Mouse (Mus musculus) neural tube, embryonic 15.5 days (tissue): Measurements from ENCODE around the gene Zfp316. TPM values are rescaled to one million over a fixed set of nuclear protein-coding genes. Genes with fewer than 3 reads are reported as not detected.

Source experiments
- ATAC-seq: fragments of 200-750 bp; cut with Nextera tagmentation; 2 replicates; pipeline ENCODE4 v1.8.0; 2017; ENCODE audit warnings: mild to moderate bottlenecking, moderate TSS enrichment, moderate library complexity; ENCODE audit not compliant: low FRiP score
- H3K27ac ChIP-seq: fragments of 300-500 bp; sonication (generic); replicated peaks from 2 replicates; pipeline ENCODE4 v1.5.1; 2015; ENCODE audit warnings: mild to moderate bottlenecking, inconsistent platforms
- H3K27me3 ChIP-seq: fragments of 300-500 bp; sonication (generic); replicated peaks from 2 replicates; pipeline ENCODE4 v1.6.1; 2015; ENCODE audit warnings: inconsistent platforms
- H3K36me3 ChIP-seq: fragments of 300-500 bp; sonication (generic); 2 replicates; pipeline ENCODE4 v1.6.1; 2015; ENCODE audit warnings: inconsistent platforms
- H3K4me1 ChIP-seq: fragments of 300-500 bp; sonication (generic); 2 replicates; pipeline ENCODE4 v1.6.1; 2015; ENCODE audit warnings: inconsistent platforms
- H3K4me2 ChIP-seq: fragments of 300-500 bp; sonication (generic); 2 replicates; pipeline ENCODE4 v1.6.1; 2015; ENCODE audit warnings: inconsistent platforms, mild to moderate bottlenecking, moderate library complexity
- H3K4me3 ChIP-seq: fragments of 300-500 bp; sonication (generic); replicated peaks from 2 replicates; pipeline ENCODE4 v1.5.1; 2015; ENCODE audit warnings: mild to moderate bottlenecking, inconsistent platforms
- H3K9ac ChIP-seq: fragments of 300-500 bp; sonication (generic); replicated peaks from 2 replicates; pipeline ENCODE4 v1.6.1; 2015; ENCODE audit warnings: mild to moderate bottlenecking, inconsistent platforms
- H3K9me3 ChIP-seq: fragments of 300-500 bp; sonication (generic); replicated peaks from 2 replicates; pipeline ENCODE4 v1.6.1; 2016; ENCODE audit warnings: inconsistent platforms
- WGBS: fragments of 180-500 bp; shearing (Covaris S2); methylation state at CpG from one replicate; pipeline ENCODE4 v1.1.7; 2015; ENCODE audit warnings: mixed read lengths; 5-methylcytosine and 5-hydroxymethylcytosine counted together
- polyA plus RNA-seq: library from polyadenylated mRNA; unstranded; fragments of >200 nt; fragmentation: Nextera tagmentation; extraction: Ambion mirVana; gene quantifications from 2 replicates; pipeline ENCODE4 v1.2.1, GENCODE M21; 2015

Gene Zfp316
- polyA plus RNA-seq: 8.0 and 9.7 TPM in 2 replicates

DNA sequence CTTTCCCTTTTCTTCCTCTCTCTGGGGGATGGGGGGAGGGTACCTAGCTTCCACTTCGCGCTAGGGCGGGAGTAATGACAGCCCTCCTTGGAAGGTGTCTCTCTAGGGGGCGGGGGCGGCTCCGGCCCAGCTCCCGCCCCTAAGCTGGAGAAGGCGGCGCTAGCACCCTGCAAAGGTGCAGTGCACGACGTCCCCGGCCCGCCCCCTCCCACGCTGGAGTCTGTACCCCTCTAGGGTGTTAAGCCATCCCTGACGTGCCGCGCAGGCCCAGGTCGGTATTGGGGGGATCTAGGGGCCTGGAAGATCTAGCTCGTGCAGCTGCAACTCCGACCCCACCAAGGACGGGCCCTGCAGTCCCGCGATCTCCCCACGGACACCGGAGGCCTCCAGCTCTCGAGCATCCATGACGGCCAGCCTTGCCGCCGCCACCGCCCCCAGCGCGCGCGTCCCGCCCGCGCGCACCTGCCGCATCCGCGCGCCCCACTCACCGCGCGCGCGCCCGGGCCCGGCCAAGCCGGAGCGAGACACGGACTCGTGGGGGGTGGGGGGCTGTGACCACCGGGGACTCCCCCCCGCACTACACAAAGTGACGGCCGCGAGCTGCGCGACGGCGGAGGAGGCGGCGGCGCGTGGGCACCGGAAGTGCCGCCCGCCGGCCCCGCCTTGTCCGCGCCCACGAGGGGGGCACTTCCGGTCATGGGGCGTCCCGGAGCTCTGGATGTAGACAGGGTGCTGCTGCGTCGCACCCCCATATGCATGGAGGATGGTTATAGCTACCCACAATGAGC is at the start of gene Zfp316:
Zfp316 (minus strand) TSS at position 660 of the 788 bp plus-strand sequence.
- no peaks in the 10 kb centered on the region for H3K27me3 ChIP-seq
- peak within 1 kb of the TSS; percentile 89 for H3K4me2 ChIP-seq
- H3K9ac ChIP-seq: peak within 1 kb of the TSS; percentile 89
- WGBS: 1% methylated on average over 68 of the region's 79 CpGs
- H3K27ac ChIP-seq: peak within 1 kb of the TSS; percentile 85
- peak; percentile 89 for ATAC-seq
- peak within 1 kb of the TSS; percentile 68 for H3K4me3 ChIP-seq
- H3K9me3 ChIP-seq: no peaks in the 10 kb centered on the region
- peaks cover 43% of the 10 kb centered on the region for H3K4me1 ChIP-seq
- 0 out of 2 replicates have a peak, but pooled peaks cover 2% of the 10 kb centered on the region for H3K36me3 ChIP-seq

DNA sequence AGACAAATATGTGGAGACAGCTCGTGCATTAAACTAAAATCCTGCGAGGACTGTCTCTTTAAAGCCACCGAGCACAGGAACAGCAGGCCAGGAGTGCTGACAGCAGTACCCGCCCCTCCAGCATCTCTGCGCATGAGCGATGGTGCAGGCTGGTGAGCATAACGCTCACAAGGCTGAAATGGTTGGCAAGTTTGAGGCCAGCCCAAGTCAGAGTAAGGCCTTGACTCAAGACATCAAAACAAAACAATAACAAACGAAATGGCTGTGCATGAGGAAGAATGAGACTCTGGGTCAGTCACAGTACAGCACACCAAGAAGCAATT is 47.4 kb upstream of the Zfp316 start:
- Histone ChIP-seq H3K9me3 (no peaks in the 10 kb centered on the region), H3K36me3 (peaks cover 57% of the 10 kb centered on the region)
- WGBS: 90% methylated on average over 8 of the region's 8 CpGs

DNA sequence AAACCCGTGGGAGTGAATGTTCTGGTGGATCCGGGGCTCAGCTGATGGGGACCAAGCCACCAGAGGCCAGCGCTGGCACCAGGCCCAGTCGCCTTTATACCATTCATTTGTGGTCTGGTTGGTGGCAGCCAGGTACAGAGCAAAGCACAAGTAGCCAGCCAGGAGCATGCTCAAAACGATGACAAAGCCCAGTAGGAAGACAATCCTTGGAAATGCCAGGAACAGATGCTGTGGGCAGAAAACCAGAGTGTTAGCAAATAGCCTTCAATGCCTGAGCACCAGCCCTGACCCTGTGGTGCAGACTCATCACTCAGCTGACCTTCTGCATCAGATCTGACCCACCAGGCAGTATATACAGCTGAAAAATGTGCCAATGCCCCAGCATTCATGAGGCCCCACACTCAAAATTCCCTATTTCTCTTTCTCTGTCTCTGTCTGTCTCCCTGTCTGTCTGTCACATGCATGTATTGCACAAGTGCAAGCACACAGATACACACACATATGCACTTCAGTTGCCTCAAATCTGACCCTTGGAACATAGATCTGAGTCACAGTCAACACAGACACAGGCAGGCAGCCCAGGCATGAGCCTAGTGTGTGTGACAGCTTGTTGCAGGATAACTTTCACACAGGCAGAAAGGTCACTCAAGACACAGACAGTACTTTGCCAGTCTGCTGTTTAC is 46.9 kb upstream of the Zfp316 start:
- Histone ChIP-seq H3K27ac (no peak overlapping the region), H3K4me2 (no peak overlapping the region), H3K9ac (no peak overlapping the region), H3K4me1 (peaks cover 28% of the 10 kb centered on the region), H3K9me3 (no peaks in the 10 kb centered on the region), H3K36me3 (peaks cover 55% of the 10 kb centered on the region), H3K4me3 (no peak overlapping the region), H3K27me3 (no peaks in the 10 kb centered on the region)
- ATAC-seq: no peak
- 88% methylated on average over 5 of the region's 5 CpGs for WGBS

More for the DNA sequence above, 47.4 kb upstream of the Zfp316 start:
- Histone ChIP-seq H3K4me3 (no peak overlapping the region), H3K4me1 (peaks cover 24% of the 10 kb centered on the region), H3K4me2 (no peak overlapping the region), H3K27me3 (no peaks in the 10 kb centered on the region), H3K27ac (no peak overlapping the region), H3K9ac (no peak overlapping the region)
- no peak for ATAC-seq

DNA sequence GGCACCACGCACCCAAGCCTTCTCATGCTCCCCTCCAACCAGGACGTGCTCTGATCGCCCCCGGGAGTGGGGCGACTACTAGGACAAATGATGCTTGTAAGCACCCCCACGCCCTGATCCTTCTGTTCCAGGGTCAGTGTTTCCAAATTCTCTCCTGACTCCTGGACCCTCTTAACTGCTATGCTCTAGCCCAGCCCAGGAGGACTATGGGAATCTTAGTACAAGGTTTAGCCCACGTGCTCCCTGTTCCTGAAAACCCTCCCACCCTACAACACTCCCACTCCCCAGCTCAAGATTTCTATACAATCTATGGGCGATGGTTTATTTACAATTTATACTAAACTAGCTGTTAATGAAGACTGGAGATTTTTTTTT is 45.7 kb upstream of the Zfp316 start:
- Histone ChIP-seq H3K27ac (peak overlapping the region; percentile 96; the same call in 1 of the 2 replicates), H3K27me3 (no peaks in the 10 kb centered on the region), H3K4me1 (peaks cover 39% of the 10 kb centered on the region), H3K4me2 (peak overlapping the region; percentile 80), H3K9ac (0 out of 2 replicates have a peak overlapping the region, but pooled peaks have one; percentile 26), H3K9me3 (no peaks in the 10 kb centered on the region), H3K4me3 (peak overlapping the region; percentile 97), H3K36me3 (peaks cover 56% of the 10 kb centered on the region)
- WGBS: 15% methylated on average over 8 of the region's 8 CpGs
- ATAC-seq: peak; percentile 30; the same call in 1 of the 2 replicates

DNA sequence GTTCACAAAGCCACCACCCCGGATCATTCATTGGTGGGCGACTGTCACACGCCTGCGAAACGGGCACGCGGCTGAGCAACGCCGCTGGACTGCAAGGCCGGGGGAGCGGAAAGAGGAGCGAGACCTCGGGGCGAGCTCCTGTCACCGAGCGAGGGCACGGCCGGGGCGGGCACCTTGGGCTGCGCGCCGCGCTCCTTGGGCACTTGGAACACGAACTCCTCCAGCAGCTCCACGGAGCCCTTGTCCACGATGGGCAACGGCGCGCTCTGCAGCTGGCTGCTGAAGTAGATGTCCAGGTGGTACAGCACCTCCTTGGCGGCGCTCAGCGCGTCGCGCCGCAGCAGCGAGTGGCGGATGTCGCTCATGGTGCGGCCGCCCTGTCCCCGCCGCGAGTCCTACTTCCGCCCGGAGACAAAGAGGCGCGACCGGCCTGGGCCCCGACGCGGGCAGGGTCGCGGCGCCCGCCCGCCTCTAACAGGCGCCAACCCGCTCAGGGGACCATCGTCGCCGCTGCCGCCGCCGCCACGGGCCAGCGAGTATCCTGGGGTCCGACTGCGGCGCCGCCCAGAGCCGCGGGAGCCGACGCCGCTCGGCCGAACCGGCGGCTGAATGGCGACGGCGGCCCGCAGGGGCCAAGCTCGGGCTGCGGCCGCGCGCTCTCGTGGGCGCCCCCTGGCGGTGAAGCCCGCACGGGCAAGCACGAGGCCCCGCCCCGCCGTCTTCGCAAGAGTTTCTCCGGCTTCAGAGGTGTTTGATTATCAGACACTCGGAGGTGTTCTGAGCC is 45.1 kb upstream of the Zfp316 start, which contains the start of gene E130309D02Rik:
E130309D02Rik (minus strand) TSS at position 631 of the 784 bp plus-strand sequence.
- no peaks in the 10 kb centered on the region for H3K9me3 ChIP-seq
- H3K36me3 ChIP-seq: peaks cover 56% of the 10 kb centered on the region
- H3K27ac ChIP-seq: peak within 1 kb of the TSS; percentile 96
- peak within 1 kb of the TSS; percentile 97 for H3K4me3 ChIP-seq
- H3K4me1 ChIP-seq: peaks cover 44% of the 10 kb centered on the region
- peak within 1 kb of the TSS; percentile 80 for H3K4me2 ChIP-seq
- WGBS: under 1% methylated on average over 76 of the region's 101 CpGs
- peak within 1 kb of the TSS; percentile 94 for H3K9ac ChIP-seq
- peak; percentile 84 for ATAC-seq
- H3K27me3 ChIP-seq: no peaks in the 10 kb centered on the region

DNA sequence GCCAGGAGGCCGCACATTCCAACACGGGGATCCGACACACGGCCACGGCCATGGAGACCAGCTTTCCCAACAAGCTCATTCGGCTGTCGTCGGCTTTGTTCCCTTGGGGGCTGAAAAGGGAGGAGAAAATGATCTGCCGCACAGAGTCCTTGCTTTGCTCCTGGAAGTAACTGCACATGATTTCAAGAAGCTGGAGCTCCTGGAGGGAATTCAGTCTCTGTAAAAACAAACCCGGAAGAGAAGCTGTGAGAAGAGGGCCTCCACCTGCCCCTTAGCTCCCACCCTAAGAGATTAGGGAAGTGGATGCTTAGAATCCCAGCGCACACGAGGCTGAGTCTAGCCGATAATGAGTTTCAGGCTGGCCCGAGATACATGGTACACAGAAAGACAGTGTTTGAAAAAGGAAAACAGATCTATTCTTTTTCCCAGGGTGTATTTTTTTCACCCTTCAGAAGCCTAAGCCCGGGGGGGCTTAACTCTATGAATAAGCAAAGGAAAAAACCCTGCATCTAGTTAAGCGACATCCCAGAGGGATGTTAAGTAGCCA is 44.4 kb upstream of the Zfp316 start:
- H3K27me3 ChIP-seq: no peaks in the 10 kb centered on the region
- peaks cover 56% of the 10 kb centered on the region for H3K36me3 ChIP-seq
- peak overlapping the region; percentile 96 for H3K27ac ChIP-seq
- H3K9me3 ChIP-seq: no peaks in the 10 kb centered on the region
- ATAC-seq: 0 out of 2 replicates have a peak, but pooled peaks have one; percentile 23
- H3K9ac ChIP-seq: peak overlapping the region; percentile 94
- H3K4me3 ChIP-seq: peak overlapping the region; percentile 97
- WGBS: 2% methylated on average over 16 of the region's 16 CpGs
- peaks cover 46% of the 10 kb centered on the region for H3K4me1 ChIP-seq
- peak overlapping the region; percentile 80 for H3K4me2 ChIP-seq

DNA sequence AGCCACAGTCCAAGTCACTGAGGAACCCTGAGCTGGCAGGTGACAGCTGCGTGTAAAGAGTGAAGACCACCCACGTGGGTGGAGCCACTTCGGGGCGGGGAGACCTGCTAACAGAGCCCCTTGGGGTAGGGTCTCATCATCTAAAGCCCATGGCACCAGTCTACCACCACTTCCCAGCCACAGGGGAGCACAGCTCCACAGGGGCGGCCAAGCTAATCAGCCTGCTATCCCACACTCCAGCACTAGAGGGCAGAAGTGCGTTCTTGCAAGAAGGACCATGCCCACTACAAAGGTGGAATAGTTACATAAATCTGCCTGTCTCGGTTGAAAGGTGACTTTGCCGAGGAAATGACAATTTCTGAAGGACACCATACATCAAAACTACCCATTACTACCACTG is 42.1 kb upstream of the Zfp316 start:
- no peaks in the 10 kb centered on the region for H3K27me3 ChIP-seq
- peaks cover 62% of the 10 kb centered on the region for H3K36me3 ChIP-seq
- H3K27ac ChIP-seq: no peak overlapping the region
- WGBS: 56% methylated on average over 8 of the region's 8 CpGs
- H3K9me3 ChIP-seq: no peaks in the 10 kb centered on the region
- no peak for ATAC-seq
- H3K4me3 ChIP-seq: no peak overlapping the region
- H3K4me1 ChIP-seq: peaks cover 51% of the 10 kb centered on the region
- H3K4me2 ChIP-seq: no peak overlapping the region
- H3K9ac ChIP-seq: no peak overlapping the region

DNA sequence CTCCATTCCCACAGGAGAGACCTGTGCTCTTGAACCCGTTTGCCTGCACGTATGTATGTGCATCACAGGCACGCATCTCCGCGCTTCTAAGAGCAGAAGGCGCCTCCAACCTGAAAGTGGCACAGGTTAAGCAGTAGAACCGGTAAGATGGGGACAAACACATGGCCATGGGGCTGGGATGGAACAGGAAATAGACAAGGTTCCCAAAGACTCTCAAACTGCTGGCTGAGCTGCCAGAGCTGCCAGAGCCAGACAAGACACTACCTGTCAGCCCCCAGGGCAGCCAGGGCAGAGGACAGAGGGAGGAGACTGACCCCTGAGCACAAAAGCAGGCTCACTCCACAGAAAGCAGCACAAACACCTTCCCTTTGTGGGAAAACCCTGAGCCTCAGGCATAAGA is 40.1 kb upstream of the Zfp316 start:
- H3K4me1 ChIP-seq: peaks cover 55% of the 10 kb centered on the region
- no peaks in the 10 kb centered on the region for H3K9me3 ChIP-seq
- H3K27ac ChIP-seq: no peak overlapping the region
- H3K4me2 ChIP-seq: no peak overlapping the region
- H3K36me3 ChIP-seq: peaks cover 70% of the 10 kb centered on the region
- no peak overlapping the region for H3K4me3 ChIP-seq
- 95% methylated on average over 7 of the region's 7 CpGs for WGBS
- no peak for ATAC-seq
- no peak overlapping the region for H3K9ac ChIP-seq
- H3K27me3 ChIP-seq: no peaks in the 10 kb centered on the region

DNA sequence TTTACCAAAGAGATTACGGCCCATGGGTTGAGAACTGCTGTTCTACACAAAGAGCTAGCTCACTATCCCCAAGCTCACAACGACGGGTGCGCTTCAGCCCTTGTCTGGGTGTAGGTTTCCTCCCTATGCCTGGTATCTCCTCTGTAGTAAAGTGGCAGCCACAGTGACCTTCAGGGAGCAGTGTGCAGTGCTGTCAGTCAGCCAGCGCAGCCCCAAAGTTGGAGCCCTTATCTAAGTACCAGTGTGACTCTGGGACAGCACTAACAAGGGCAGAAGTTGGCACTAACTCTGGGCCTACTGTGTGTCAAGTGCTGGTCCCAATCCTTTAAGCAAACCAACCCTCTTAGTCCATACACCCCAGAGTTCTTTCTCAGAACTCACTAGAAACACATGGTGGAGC is 39.0 kb upstream of the Zfp316 start:
- WGBS: 94% methylated on average over 5 of the region's 5 CpGs
- Histone ChIP-seq H3K27me3 (no peaks in the 10 kb centered on the region), H3K4me1 (peaks cover 52% of the 10 kb centered on the region), H3K4me2 (no peak overlapping the region), H3K27ac (no peak overlapping the region), H3K9ac (no peak overlapping the region), H3K4me3 (no peak overlapping the region), H3K36me3 (peaks cover 73% of the 10 kb centered on the region), H3K9me3 (no peaks in the 10 kb centered on the region)
- ATAC-seq: no peak

DNA sequence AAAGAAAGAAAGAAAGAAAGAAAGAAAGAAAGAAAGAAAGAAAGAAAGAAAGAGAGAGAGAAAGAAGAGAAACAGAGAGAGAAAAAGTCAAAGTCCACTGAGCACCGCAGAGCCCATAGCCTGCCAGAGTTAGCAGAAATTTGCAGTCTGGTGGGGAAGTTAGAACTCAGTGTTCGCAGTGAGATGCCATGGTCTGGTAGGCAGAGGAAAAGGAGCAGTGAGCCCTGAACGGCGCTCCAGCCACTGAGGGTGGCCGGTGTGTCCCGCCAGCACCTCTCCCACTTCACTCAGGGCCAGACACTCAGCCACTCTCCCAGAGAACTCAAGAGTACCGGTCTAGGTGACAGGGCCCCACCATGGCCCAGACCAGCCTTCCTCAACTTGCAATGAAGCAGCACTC is 34.4 kb upstream of the Zfp316 start:
- no peaks in the 10 kb centered on the region for H3K9me3 ChIP-seq
- peaks cover 87% of the 10 kb centered on the region for H3K36me3 ChIP-seq
- H3K9ac ChIP-seq: no peak overlapping the region
- no peak overlapping the region for H3K27ac ChIP-seq
- H3K4me2 ChIP-seq: no peak overlapping the region
- peaks cover 15% of the 10 kb centered on the region; the same call in 1 of the 2 replicates for H3K4me1 ChIP-seq
- no peak for ATAC-seq
- 84% methylated on average over 7 of the region's 7 CpGs for WGBS
- H3K27me3 ChIP-seq: no peaks in the 10 kb centered on the region
- H3K4me3 ChIP-seq: no peak overlapping the region

DNA sequence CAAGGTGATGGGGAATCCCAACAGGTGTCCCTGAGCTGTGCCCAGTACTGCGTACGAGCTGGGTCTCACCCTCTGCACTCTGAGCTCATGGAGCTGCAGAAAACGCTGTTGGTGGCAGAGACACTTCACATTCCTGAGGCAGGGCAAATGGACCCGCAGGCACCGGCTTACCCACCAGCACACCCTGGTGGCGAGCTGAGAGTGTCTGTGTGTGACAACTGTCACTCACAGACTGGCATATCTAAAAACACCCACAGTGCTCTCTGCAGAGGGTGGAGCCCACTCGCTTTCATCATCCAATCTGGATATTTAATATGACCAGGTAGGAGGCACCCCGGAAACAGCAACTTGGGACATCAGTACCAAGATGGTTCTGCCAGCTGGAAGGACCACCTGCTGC is 31.5 kb upstream of the Zfp316 start:
- no peaks in the 10 kb centered on the region for H3K27me3 ChIP-seq
- no peak overlapping the region for H3K4me2 ChIP-seq
- peaks cover 4% of the 10 kb centered on the region; the same call in 1 of the 2 replicates for H3K4me1 ChIP-seq
- peaks cover 65% of the 10 kb centered on the region for H3K36me3 ChIP-seq
- H3K4me3 ChIP-seq: no peak overlapping the region
- WGBS: 87% methylated on average over 8 of the region's 8 CpGs
- ATAC-seq: no peak
- no peak overlapping the region for H3K9ac ChIP-seq
- H3K9me3 ChIP-seq: no peaks in the 10 kb centered on the region
- no peak overlapping the region for H3K27ac ChIP-seq
